Mouse (Mus musculus): ENCODE data around the gene Neb. TPM values are rescaled to one million over a fixed set of nuclear protein-coding genes. Genes with fewer than 3 reads are reported as not detected.

Neb gene
- polyA plus RNA-seq, 1 experiment = not detected

DNA sequence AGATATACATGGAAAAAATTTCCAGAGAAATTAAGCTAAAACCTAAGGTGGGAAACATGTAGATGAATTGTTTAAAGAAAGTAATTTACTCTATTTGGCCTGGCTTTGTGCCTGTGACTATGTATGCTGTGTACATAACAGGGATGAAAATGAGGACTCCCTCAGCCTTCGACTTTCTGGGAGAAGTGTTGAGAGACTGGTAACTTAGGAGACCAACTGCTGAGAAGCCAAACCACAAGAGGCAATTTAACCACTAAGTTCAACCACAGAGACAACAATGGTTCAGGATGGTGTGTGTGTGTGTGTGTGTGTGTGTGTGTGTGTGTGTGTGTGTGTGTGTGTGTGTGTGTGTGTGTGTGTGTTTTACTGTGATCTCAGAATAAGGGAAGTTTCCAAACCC is 126.2 kb downstream of the Neb start:
- WGBS = 54% methylated on average over 1 of the region's 1 CpGs
- no peak overlapping the region for H3K4me3 ChIP-seq (ENCODE audit: insufficient read depth, low read depth, low read length)
- H3K27ac ChIP-seq (ENCODE audit: insufficient read depth, low read depth, low read length) = no peak overlapping the region
- no peaks in the 10 kb centered on the region for H3K4me1 ChIP-seq (ENCODE audit: control insufficient read depth, insufficient read depth, low read length)
- TF ChIP-seq POLR2A (IDR thresholded peaks at IDR 0.05; ENCODE audit: insufficient read depth, low read depth, low read length) (no peak), CTCF (IDR thresholded peaks at IDR 0.05; ENCODE audit: insufficient read depth, low read depth, low read length) (no peak)

DNA sequence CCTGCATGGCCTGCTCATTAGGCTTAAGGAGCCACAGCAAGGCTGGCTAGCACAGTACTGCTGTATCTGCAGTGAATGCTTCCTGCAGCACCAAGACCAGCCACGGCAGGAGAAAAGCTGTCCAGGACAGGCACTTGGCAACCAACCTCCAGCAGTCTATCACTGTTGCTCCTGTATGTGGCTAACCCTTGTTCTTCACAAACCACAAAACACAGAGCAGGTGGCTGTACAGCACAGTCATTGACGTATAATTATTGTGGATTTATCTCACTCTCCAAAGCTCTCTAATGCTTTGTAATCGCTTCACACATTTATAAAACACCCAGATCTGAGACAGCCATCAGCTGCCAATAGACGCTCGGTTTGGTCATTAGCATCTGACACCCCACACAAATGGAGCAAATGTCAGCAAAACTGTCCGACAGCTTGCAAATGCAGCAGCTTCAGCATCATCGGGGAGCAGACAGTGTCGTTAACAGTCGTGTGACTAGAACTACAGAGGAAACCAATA is 129.9 kb downstream of the Neb start:
- no peak overlapping the region for H3K4me3 ChIP-seq (ENCODE audit: insufficient read depth, low read depth, low read length)
- 49% methylated on average over 9 of the region's 9 CpGs for WGBS
- no peak for TF ChIP-seq CTCF (IDR thresholded peaks at IDR 0.05; ENCODE audit: insufficient read depth, low read depth, low read length)
- no peak overlapping the region for H3K27ac ChIP-seq (ENCODE audit: insufficient read depth, low read depth, low read length)
- no peaks in the 10 kb centered on the region for H3K4me1 ChIP-seq (ENCODE audit: control insufficient read depth, insufficient read depth, low read length)

- no peak overlapping the region for H3K4me3 ChIP-seq (ENCODE audit: insufficient read depth, low read depth, low read length)
- 92% methylated on average over 5 of the region's 5 CpGs for WGBS
- H3K4me1 ChIP-seq (ENCODE audit: control insufficient read depth, insufficient read depth, low read length) = no peaks in the 10 kb centered on the region
- no peak overlapping the region for H3K27ac ChIP-seq (ENCODE audit: insufficient read depth, low read depth, low read length)
- TF ChIP-seq CTCF (IDR thresholded peaks at IDR 0.05; ENCODE audit: insufficient read depth, low read depth, low read length) = no peak
- no peak for TF ChIP-seq POLR2A (IDR thresholded peaks at IDR 0.05; ENCODE audit: insufficient read depth, low read depth, low read length)
These were observed 133.2 kb downstream of the Neb start for GRCm38 (mm10) chr2:52245091-52245490.

GRCm38 (mm10) chr2:52242691-52243090 is 135.6 kb downstream of the Neb start:
- no peaks in the 10 kb centered on the region for H3K4me1 ChIP-seq (ENCODE audit: control insufficient read depth, insufficient read depth, low read length)
- TF ChIP-seq POLR2A (IDR thresholded peaks at IDR 0.05; ENCODE audit: insufficient read depth, low read depth, low read length) = no peak
- TF ChIP-seq CTCF (IDR thresholded peaks at IDR 0.05; ENCODE audit: insufficient read depth, low read depth, low read length) = no peak
- H3K27ac ChIP-seq (ENCODE audit: insufficient read depth, low read depth, low read length) = no peak overlapping the region
- 95% methylated on average over 1 of the region's 1 CpGs for WGBS
- no peak overlapping the region for H3K4me3 ChIP-seq (ENCODE audit: insufficient read depth, low read depth, low read length)

GRCm38 (mm10) chr2:52237892-52238291 is 140.4 kb downstream of the Neb start:
- WGBS = 73% methylated on average over 5 of the region's 5 CpGs
- TF ChIP-seq CTCF (IDR thresholded peaks at IDR 0.05; ENCODE audit: insufficient read depth, low read depth, low read length) (no peak), POLR2A (IDR thresholded peaks at IDR 0.05; ENCODE audit: insufficient read depth, low read depth, low read length) (no peak)
- Histone ChIP-seq H3K27ac (ENCODE audit: insufficient read depth, low read depth, low read length) (no peak overlapping the region), H3K4me3 (ENCODE audit: insufficient read depth, low read depth, low read length) (no peak overlapping the region), H3K4me1 (ENCODE audit: control insufficient read depth, insufficient read depth, low read length) (no peaks in the 10 kb centered on the region)

GRCm38 (mm10) chr2:52227584-52227983 is 150.7 kb downstream of the Neb start:
- no peak for TF ChIP-seq CTCF (IDR thresholded peaks at IDR 0.05; ENCODE audit: insufficient read depth, low read depth, low read length)
- TF ChIP-seq POLR2A (IDR thresholded peaks at IDR 0.05; ENCODE audit: insufficient read depth, low read depth, low read length) = no peak
- no peaks in the 10 kb centered on the region for H3K4me1 ChIP-seq (ENCODE audit: control insufficient read depth, insufficient read depth, low read length)
- no peak overlapping the region for H3K27ac ChIP-seq (ENCODE audit: insufficient read depth, low read depth, low read length)
- 65% methylated on average over 3 of the region's 3 CpGs for WGBS
- H3K4me3 ChIP-seq (ENCODE audit: insufficient read depth, low read depth, low read length) = no peak overlapping the region

DNA sequence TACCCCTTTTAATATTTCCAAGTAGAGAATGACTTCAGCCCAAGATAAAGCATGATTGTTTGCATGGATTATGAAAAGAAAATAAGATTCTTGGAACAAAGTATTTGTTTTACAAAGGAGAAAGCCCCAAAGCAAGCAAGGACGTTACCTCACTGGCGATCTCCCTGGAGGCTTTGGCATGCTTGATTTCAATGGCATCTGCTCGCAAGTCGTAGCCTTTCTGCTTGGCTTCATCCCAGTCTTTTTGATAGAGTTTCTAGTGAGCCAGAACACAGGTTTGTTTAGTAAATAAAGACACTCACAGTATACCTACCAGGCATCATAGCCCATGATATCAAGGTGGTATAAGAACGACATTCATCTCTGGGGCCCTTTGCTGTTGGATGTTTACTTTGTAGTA is 153.9 kb downstream of the Neb start:
- TF ChIP-seq CTCF (IDR thresholded peaks at IDR 0.05; ENCODE audit: insufficient read depth, low read depth, low read length) = no peak
- TF ChIP-seq POLR2A (IDR thresholded peaks at IDR 0.05; ENCODE audit: insufficient read depth, low read depth, low read length) = no peak
- Histone ChIP-seq H3K27ac (ENCODE audit: insufficient read depth, low read depth, low read length) (no peak overlapping the region), H3K4me1 (ENCODE audit: control insufficient read depth, insufficient read depth, low read length) (no peaks in the 10 kb centered on the region), H3K4me3 (ENCODE audit: insufficient read depth, low read depth, low read length) (no peak overlapping the region)
- WGBS = 75% methylated on average over 5 of the region's 5 CpGs

DNA sequence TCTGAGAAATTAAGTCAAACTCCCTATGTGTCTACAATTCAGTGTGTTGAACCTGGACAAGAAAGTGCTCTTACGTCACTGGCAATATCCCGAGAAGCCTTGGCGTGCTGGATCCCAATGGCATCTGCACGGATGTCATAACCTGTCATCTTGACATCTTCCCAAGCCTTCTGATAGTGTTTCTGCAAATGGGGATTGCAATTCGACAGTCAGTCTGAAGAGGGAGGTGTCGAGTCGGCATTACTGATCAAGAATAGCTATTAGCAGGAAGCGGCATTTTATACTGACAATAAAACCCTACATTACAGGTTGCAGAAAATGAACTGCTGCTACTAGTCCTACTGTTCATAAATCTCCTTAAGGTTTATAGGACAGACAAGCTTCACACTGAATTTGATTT is 158.2 kb downstream of the Neb start:
- no peak for TF ChIP-seq POLR2A (IDR thresholded peaks at IDR 0.05; ENCODE audit: insufficient read depth, low read depth, low read length)
- no peak for TF ChIP-seq CTCF (IDR thresholded peaks at IDR 0.05; ENCODE audit: insufficient read depth, low read depth, low read length)
- 46% methylated on average over 8 of the region's 8 CpGs for WGBS
- Histone ChIP-seq H3K27ac (ENCODE audit: insufficient read depth, low read depth, low read length) (no peak overlapping the region), H3K4me1 (ENCODE audit: control insufficient read depth, insufficient read depth, low read length) (peaks cover 5% of the 10 kb centered on the region; the same call in 1 of the 2 replicates), H3K4me3 (ENCODE audit: insufficient read depth, low read depth, low read length) (no peak overlapping the region)

DNA sequence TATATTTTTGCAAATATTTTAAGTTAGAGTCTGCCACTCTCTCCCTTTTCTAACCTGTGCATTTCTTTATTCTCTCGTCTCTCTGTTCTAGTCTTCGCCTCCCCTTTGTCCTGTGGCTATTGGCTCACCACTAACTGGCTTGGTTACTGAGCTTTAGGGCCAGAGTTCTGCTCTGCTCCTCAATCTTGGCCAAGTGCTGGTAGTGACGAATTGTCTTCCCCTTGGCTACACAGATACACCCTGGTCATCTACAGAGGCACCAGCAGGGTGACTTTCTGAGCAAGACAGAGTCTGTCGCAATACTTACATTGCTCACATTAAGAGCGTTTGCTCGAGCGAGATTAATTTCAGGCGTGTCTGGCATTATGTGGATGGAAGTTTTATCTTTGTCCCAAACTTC is 162.3 kb downstream of the Neb start:
- H3K27ac ChIP-seq (ENCODE audit: insufficient read depth, low read depth, low read length) = no peak overlapping the region
- TF ChIP-seq POLR2A (IDR thresholded peaks at IDR 0.05; ENCODE audit: insufficient read depth, low read depth, low read length) = no peak
- no peak for TF ChIP-seq CTCF (IDR thresholded peaks at IDR 0.05; ENCODE audit: insufficient read depth, low read depth, low read length)
- H3K4me3 ChIP-seq (ENCODE audit: insufficient read depth, low read depth, low read length) = no peak overlapping the region
- peaks cover 5% of the 10 kb centered on the region; the same call in 1 of the 2 replicates for H3K4me1 ChIP-seq (ENCODE audit: control insufficient read depth, insufficient read depth, low read length)
- 93% methylated on average over 8 of the region's 8 CpGs for WGBS

- no peak overlapping the region for H3K27ac ChIP-seq (ENCODE audit: insufficient read depth, low read depth, low read length)
- peaks cover 5% of the 10 kb centered on the region; the same call in 1 of the 2 replicates for H3K4me1 ChIP-seq (ENCODE audit: control insufficient read depth, insufficient read depth, low read length)
- TF ChIP-seq POLR2A (IDR thresholded peaks at IDR 0.05; ENCODE audit: insufficient read depth, low read depth, low read length) (no peak), CTCF (IDR thresholded peaks at IDR 0.05; ENCODE audit: insufficient read depth, low read depth, low read length) (no peak)
- H3K4me3 ChIP-seq (ENCODE audit: insufficient read depth, low read depth, low read length) = no peak overlapping the region
- 90% methylated on average over 11 of the region's 11 CpGs for WGBS
These were observed 165.7 kb downstream of the Neb start for GRCm38 (mm10) chr2:52212561-52212961.
